Mouse (Mus musculus) neural tube, embryonic 13.5 days (tissue): ENCODE measurements around the gene Fmo2. TPM values are rescaled to one million over a fixed set of nuclear protein-coding genes. Genes with fewer than 3 reads are reported as not detected.

Experiments used
- ATAC-seq: fragments of 200-750 bp; cut with Nextera tagmentation; 2 replicates; pipeline ENCODE4 v1.8.0; 2017; ENCODE audit warnings: low read depth, mild to moderate bottlenecking, moderate TSS enrichment, moderate library complexity
- H3K27ac ChIP-seq: fragments of 300-500 bp; sonication (generic); replicated peaks from 2 replicates; pipeline ENCODE4 v1.5.1; 2015; ENCODE audit warnings: moderate library complexity, mild to moderate bottlenecking, inconsistent platforms
- H3K27me3 ChIP-seq: fragments of 300-500 bp; sonication (generic); 2 replicates; pipeline ENCODE4 v1.6.1; 2015; ENCODE audit warnings: mild to moderate bottlenecking, inconsistent platforms
- H3K36me3 ChIP-seq: fragments of 300-500 bp; sonication (generic); 2 replicates; pipeline ENCODE4 v1.6.1; 2015; ENCODE audit warnings: mild to moderate bottlenecking, inconsistent platforms
- H3K4me1 ChIP-seq: fragments of 300-500 bp; sonication (generic); replicated peaks from 2 replicates; pipeline ENCODE4 v1.6.1; 2015; ENCODE audit warnings: inconsistent platforms
- H3K4me2 ChIP-seq: fragments of 300-500 bp; sonication (generic); 2 replicates; pipeline ENCODE4 v1.6.1; 2015; ENCODE audit warnings: inconsistent platforms, mild to moderate bottlenecking, moderate library complexity
- H3K4me3 ChIP-seq: fragments of 300-500 bp; sonication (generic); 2 replicates; pipeline ENCODE4 v1.5.1; 2015; ENCODE audit warnings: mild to moderate bottlenecking, inconsistent platforms
- H3K9ac ChIP-seq: fragments of 300-500 bp; sonication (generic); 2 replicates; pipeline ENCODE4 v1.6.1; 2015; ENCODE audit warnings: moderate library complexity, mild to moderate bottlenecking, inconsistent platforms
- H3K9me3 ChIP-seq: fragments of 300-500 bp; sonication (generic); 2 replicates; pipeline ENCODE4 v1.6.1; 2016; ENCODE audit warnings: inconsistent platforms
- WGBS: fragments of 180-500 bp; shearing (Covaris S2); methylation state at CpG from one replicate; pipeline ENCODE4 v1.1.7; 2015; 5-methylcytosine and 5-hydroxymethylcytosine counted together
- polyA plus RNA-seq: library from polyadenylated mRNA; unstranded; fragments of >200 nt; fragmentation: Nextera tagmentation; extraction: Ambion mirVana; gene quantifications from 2 replicates; pipeline ENCODE4 v1.2.1, GENCODE M21; 2015

Fmo2 gene
- polyA plus RNA-seq, 1 experiment from 2014 or later = 2.2 TPM

DNA sequence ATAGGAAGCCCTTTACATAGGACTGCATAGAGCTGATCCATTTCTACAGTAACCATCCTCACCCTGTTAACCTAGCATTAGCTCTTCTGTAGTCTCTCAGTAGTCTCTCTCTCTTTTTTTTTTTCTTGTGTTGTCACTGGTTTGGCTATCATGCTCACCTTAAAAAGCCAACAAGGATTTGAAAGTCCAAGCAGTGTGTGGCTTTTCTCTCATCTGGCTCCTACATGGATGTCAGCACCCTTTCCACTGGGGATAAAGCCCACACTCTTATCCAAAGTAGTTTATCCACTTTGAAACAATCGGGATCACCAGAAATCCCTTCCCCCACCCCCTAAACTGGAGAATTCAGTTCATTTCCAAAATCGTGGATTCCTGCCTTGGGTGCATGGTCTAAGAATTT is 32.1 kb upstream of the Fmo2 start:
- no peak overlapping the region for H3K27ac ChIP-seq
- no peaks in the 10 kb centered on the region for H3K27me3 ChIP-seq
- H3K36me3 ChIP-seq = no peaks in the 10 kb centered on the region
- no peak overlapping the region for H3K9ac ChIP-seq
- 84% methylated on average over 2 of the region's 2 CpGs for WGBS
- no peak overlapping the region for H3K4me2 ChIP-seq
- no peak for ATAC-seq
- no peaks in the 10 kb centered on the region for H3K4me1 ChIP-seq
- H3K9me3 ChIP-seq = no peaks in the 10 kb centered on the region
- no peak overlapping the region for H3K4me3 ChIP-seq

DNA sequence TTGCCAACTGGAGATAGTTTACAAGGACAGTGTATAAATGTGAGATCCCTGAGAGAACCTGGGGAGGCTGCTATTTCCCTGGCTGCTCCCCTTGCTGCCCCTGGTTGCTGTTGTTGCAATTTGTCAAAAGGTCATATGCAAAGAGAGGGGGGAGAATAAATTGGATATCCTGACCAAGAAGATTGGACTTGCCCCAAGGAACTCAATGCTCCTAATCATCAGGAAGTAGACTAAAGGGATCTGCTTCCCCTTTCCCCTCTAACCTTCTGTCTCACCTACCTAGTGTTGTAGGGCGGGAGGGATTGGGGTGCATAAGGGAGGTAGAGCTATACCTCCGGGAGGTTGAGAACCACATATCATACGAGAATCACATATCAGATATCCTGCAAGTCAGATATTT is 30.6 kb upstream of the Fmo2 start:
- no peak overlapping the region for H3K4me3 ChIP-seq
- H3K4me2 ChIP-seq = no peak overlapping the region
- H3K36me3 ChIP-seq = no peaks in the 10 kb centered on the region
- H3K4me1 ChIP-seq = no peaks in the 10 kb centered on the region
- H3K9ac ChIP-seq = no peak overlapping the region
- H3K27ac ChIP-seq = no peak overlapping the region
- WGBS = 91% methylated on average over 3 of the region's 3 CpGs
- no peaks in the 10 kb centered on the region for H3K27me3 ChIP-seq
- no peaks in the 10 kb centered on the region for H3K9me3 ChIP-seq
- ATAC-seq = no peak

DNA sequence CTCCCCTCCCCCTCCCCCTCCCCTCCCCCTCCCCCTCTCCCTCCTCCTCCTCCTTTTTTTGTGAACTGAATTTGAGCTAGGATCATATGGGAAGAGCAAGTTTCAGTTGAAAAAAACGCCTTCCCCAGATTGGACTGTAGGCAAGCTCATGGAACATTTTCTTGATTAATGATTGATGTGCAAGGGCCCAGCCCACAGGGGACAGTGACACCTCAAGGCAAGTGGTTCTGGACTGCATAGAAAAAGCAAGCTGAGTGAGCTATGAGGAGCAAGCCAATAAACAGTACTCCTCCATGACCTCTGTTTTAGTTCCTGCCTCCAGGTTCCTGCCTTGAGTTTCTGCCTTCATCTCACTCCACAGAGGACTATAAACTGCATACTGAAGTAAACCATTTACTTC is 26.6 kb upstream of the Fmo2 start:
- Histone ChIP-seq H3K27me3 (no peaks in the 10 kb centered on the region), H3K4me2 (no peak overlapping the region), H3K4me3 (no peak overlapping the region), H3K9me3 (no peaks in the 10 kb centered on the region), H3K4me1 (no peaks in the 10 kb centered on the region), H3K36me3 (no peaks in the 10 kb centered on the region), H3K9ac (no peak overlapping the region), H3K27ac (no peak overlapping the region)
- no peak for ATAC-seq
- WGBS = 92% methylated on average over 1 of the region's 1 CpGs

GRCm38 (mm10) chr1:162916661-162917060 is 18.1 kb upstream of the Fmo2 start:
- H3K4me3 ChIP-seq = no peak overlapping the region
- 79% methylated on average over 8 of the region's 8 CpGs for WGBS
- H3K27ac ChIP-seq = no peak overlapping the region

DNA sequence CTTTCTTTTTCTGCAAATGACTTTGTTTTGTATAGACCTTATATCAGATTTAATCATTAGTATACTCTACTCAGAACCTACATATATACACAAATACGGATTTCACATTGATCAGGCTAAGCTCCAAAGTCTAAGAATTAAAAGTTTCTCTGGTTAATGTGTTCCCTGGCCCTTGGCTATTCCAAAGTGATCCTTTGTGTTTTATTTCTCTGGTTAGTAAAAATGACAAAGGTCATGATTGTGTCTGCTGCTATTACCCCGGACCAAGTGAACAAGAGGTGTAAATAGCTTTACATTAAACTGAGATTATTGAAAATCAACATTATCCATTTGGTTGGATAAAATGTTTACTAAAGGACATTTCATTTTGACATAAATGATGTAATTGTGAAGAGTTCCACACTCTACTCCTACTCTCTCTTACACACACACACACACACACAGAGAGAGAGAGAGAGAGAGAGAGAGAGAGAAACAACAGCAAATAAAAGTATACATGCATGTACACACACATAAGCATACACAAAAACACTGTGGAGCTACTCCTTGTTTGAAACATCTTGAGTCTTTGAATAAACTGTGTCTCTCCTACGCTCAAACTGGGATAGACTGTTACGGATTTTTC is 16.5 kb upstream of the Fmo2 start:
- H3K27ac ChIP-seq = no peak overlapping the region
- no peak overlapping the region for H3K4me2 ChIP-seq
- no peaks in the 10 kb centered on the region for H3K27me3 ChIP-seq
- no peak overlapping the region for H3K4me3 ChIP-seq
- no peak overlapping the region for H3K9ac ChIP-seq
- no peaks in the 10 kb centered on the region for H3K9me3 ChIP-seq
- no peaks in the 10 kb centered on the region for H3K4me1 ChIP-seq
- H3K36me3 ChIP-seq = no peaks in the 10 kb centered on the region
- 87% methylated on average over 4 of the region's 4 CpGs for WGBS
- ATAC-seq = no peak

More at GRCm38 (mm10) chr1:162916661-162917060, 18.1 kb upstream of the Fmo2 start:
- ATAC-seq = no peak
- Histone ChIP-seq H3K4me2 (no peak overlapping the region), H3K9ac (no peak overlapping the region), H3K9me3 (no peaks in the 10 kb centered on the region), H3K27me3 (no peaks in the 10 kb centered on the region), H3K4me1 (no peaks in the 10 kb centered on the region), H3K36me3 (no peaks in the 10 kb centered on the region)

GRCm38 (mm10) chr1:162912085-162912484 is 13.6 kb upstream of the Fmo2 start:
- Histone ChIP-seq H3K27me3 (no peaks in the 10 kb centered on the region), H3K27ac (no peak overlapping the region), H3K4me3 (no peak overlapping the region), H3K9ac (no peak overlapping the region), H3K36me3 (no peaks in the 10 kb centered on the region), H3K9me3 (no peaks in the 10 kb centered on the region), H3K4me1 (no peaks in the 10 kb centered on the region), H3K4me2 (no peak overlapping the region)
- ATAC-seq = no peak

DNA sequence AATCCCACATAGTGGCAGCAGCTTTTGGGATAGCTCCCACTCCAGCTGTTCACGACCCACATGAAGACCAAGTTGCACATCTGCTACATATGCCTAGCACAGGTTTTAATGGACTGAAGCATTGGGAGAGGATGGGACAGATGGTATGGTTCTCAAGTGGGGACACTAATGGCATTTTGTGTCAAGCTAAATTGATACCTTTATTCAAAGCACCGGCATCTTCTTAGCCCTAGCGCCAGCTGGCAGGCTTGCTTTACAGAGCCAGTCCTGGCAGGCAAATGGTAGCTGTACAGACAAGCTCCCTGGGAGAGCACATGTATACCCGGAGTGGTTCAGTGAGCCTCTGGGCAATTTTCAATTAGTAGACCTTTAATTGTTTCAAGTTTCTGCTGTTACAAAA is 3.4 kb upstream of the Fmo2 start:
- H3K9me3 ChIP-seq = no peaks in the 10 kb centered on the region
- WGBS = 47% methylated on average over 4 of the region's 4 CpGs
- no peak overlapping the region for H3K4me3 ChIP-seq
- ATAC-seq = peak; percentile 96
- H3K36me3 ChIP-seq = no peaks in the 10 kb centered on the region
- H3K9ac ChIP-seq = no peak overlapping the region
- no peaks in the 10 kb centered on the region for H3K27me3 ChIP-seq
- H3K4me1 ChIP-seq = no peaks in the 10 kb centered on the region
- H3K4me2 ChIP-seq = no peak overlapping the region
- H3K27ac ChIP-seq = no peak overlapping the region

DNA sequence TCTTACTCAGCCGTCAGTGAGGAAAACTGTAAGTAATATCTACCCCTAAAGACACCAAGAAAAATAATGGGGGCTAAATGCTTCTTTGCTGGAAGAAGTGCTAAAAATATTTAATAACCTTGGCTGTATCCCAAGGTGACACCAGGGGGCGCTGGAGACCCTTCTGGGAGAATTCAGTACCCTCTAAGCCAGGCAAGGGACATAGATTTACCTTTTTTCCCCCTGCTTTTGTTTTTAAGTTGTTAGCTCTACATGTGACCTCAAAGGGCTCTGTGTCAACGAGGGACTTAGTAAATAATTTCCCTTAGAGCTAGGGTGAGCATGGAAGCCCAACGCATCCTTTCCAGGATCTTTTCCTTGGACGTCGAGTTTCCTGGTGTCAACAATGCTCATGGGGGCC is 2.6 kb downstream of the Fmo2 start:
- peak; percentile 53; the same call in 1 of the 2 replicates for ATAC-seq
- Histone ChIP-seq H3K4me3 (no peak overlapping the region), H3K27me3 (no peaks in the 10 kb centered on the region), H3K4me2 (no peak overlapping the region), H3K9ac (no peak overlapping the region), H3K9me3 (no peaks in the 10 kb centered on the region), H3K36me3 (no peaks in the 10 kb centered on the region), H3K4me1 (no peaks in the 10 kb centered on the region), H3K27ac (no peak overlapping the region)
- WGBS = 45% methylated on average over 6 of the region's 6 CpGs

GRCm38 (mm10) chr1:162893014-162893413 is 5.5 kb downstream of the Fmo2 start:
- Histone ChIP-seq H3K9me3 (no peaks in the 10 kb centered on the region), H3K4me3 (no peak overlapping the region), H3K9ac (no peak overlapping the region), H3K4me2 (no peak overlapping the region), H3K27ac (no peak overlapping the region), H3K27me3 (no peaks in the 10 kb centered on the region), H3K4me1 (no peaks in the 10 kb centered on the region), H3K36me3 (no peaks in the 10 kb centered on the region)
- ATAC-seq = no peak
- WGBS = 91% methylated on average over 6 of the region's 6 CpGs

DNA sequence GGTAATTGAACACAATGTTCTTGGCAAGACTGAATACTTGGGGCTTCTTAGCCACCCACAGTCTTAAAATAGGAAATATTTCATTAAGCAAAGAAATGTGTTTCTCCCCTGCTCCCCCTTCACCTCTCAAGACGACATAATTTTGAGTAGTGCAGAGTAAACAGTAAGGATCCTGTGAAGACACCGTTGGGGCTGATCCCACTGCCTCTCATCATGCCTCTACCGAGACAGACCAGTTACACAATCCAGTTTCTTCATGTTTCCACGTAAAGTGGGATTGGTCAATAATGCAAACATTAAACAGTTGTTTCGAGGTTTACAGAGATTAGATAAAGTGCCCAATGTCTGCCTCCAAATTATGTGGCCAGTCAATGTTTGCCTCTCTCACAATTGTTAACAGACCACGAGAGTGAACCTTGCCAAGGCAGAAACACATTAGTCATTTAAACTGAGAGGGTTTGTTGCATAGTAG is 6.5 kb downstream of the Fmo2 start:
- H3K27ac ChIP-seq = no peak overlapping the region
- H3K9ac ChIP-seq = no peak overlapping the region
- H3K27me3 ChIP-seq = no peaks in the 10 kb centered on the region
- H3K4me2 ChIP-seq = no peak overlapping the region
- H3K4me1 ChIP-seq = no peaks in the 10 kb centered on the region
- 82% methylated on average over 6 of the region's 6 CpGs for WGBS
- no peaks in the 10 kb centered on the region for H3K36me3 ChIP-seq
- no peak overlapping the region for H3K4me3 ChIP-seq
- ATAC-seq = no peak
- H3K9me3 ChIP-seq = no peaks in the 10 kb centered on the region

DNA sequence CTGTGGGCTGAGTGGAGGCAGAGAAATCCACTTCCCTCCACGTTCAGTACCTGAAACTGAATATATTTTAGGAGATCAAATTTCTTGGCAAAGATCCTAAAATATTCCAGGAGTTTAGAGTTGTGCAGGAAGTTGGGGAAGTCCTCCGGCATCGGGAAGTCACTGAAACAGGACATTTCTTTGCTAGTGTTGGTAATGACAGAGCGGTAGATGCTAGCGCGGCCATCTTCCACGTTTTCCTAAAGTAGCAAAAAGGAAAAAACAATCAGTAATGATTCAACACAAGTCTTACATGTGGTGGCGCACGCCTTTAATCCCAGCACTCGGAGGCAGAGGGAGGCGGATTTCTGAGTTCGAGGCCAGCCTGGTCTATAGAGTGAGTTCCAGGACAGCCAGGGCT is 9.9 kb downstream of the Fmo2 start:
- no peaks in the 10 kb centered on the region for H3K36me3 ChIP-seq
- no peak overlapping the region for H3K4me3 ChIP-seq
- H3K27me3 ChIP-seq = no peaks in the 10 kb centered on the region
- H3K27ac ChIP-seq = no peak overlapping the region
- no peaks in the 10 kb centered on the region for H3K4me1 ChIP-seq
- ATAC-seq = no peak
- H3K9me3 ChIP-seq = no peaks in the 10 kb centered on the region
- WGBS = 91% methylated on average over 12 of the region's 12 CpGs
- H3K4me2 ChIP-seq = no peak overlapping the region
- no peak overlapping the region for H3K9ac ChIP-seq

- no peak for ATAC-seq
- Histone ChIP-seq H3K4me3 (no peak overlapping the region), H3K27me3 (no peaks in the 10 kb centered on the region), H3K9ac (no peak overlapping the region), H3K4me2 (no peak overlapping the region), H3K27ac (no peak overlapping the region), H3K36me3 (no peaks in the 10 kb centered on the region), H3K9me3 (no peaks in the 10 kb centered on the region), H3K4me1 (no peaks in the 10 kb centered on the region)
- WGBS = 96% methylated on average over 7 of the region's 7 CpGs
Measured at GRCm38 (mm10) chr1:162887644-162888043, 10.9 kb downstream of the Fmo2 start.

- no peak for ATAC-seq
- Histone ChIP-seq H3K27me3 (no peaks in the 10 kb centered on the region), H3K9me3 (no peaks in the 10 kb centered on the region), H3K4me3 (no peak overlapping the region), H3K4me1 (no peaks in the 10 kb centered on the region), H3K36me3 (no peaks in the 10 kb centered on the region), H3K27ac (no peak overlapping the region), H3K9ac (no peak overlapping the region), H3K4me2 (no peak overlapping the region)
- 87% methylated on average over 11 of the region's 11 CpGs for WGBS
Measured at GRCm38 (mm10) chr1:162886138-162886816, 12.2 kb downstream of the Fmo2 start.
